Mouse (Mus musculus): ENCODE data around the gene Omt2b.
"Not testable (repeated sequence)": the region's sequence is repeated elsewhere in the genome, so short reads cannot be mapped to it uniquely, and the experiment has no call there.

Gene Omt2b

DNA sequence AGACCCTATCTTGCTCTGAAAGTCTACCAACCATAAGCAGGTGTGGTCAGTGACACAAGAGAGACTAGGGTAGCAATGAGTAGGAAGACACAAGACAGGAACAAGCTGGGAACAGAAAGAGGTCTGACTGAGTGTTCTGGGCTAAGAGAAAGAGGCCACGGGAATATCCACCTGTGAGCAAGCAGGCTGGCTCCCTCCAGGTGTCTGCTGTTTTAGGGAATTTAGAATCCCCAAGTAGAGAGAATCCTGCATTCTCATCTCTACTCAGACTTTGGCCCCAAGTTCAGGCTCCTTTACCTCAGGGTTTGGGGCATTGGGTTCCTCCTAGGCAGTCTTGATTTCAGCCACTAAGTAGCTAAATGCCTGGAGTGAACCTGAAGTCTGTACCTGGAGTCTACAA is at the start of gene Omt2b:
TSS of gene Omt2b (plus strand) at position 301 of the 400 bp plus-strand sequence.
- DNase-seq, result not testable (repeated sequence)

GRCm38 (mm10) chr9:78282002-78282711 is 45.2 kb upstream of the Omt2b start:
- not testable (repeated sequence) for DNase-seq

DNA sequence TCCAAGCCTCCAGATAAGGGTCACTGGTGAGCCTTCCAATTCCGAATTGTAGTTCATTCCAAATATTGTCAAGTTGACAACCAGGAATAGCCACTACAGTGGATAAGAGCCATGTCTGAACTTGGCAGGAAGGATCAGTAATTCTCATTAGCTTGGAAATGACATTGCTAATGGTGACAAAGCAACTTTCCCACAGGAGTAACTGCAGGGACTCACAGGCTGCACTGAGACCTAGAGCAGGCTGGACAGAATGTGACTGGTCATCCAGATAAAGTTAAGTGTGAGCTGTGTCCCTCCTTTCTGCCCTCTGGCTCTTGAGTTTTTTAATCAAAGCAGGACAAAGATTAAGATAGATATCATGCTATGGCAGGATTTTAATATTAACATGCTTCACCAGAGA is 38.3 kb upstream of the Omt2b start:
- not testable (repeated sequence) for DNase-seq

DNA sequence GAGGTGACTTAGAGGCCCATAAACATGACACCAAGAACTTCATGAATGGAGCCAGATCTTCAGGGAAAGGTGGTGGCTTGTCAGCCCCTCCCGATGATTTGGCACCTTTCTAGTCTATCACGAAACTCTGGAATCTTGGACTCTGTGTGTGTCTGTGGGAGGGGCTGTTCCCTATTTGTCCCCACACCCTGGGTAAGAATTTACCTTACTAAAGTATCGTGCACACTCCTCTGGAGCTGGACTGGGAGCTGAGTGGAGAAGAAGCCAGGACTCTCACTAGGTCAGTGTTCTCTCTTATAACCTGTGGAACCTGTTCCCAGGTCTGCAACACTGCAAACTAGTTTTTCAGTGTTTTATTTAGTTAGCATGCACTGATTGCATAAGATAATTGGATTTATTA is 37.7 kb upstream of the Omt2b start, which contains the start of gene Gm10639:
TSS of gene Gm10639 (plus strand) at position 201 of the 400 bp plus-strand sequence.
- DNase-seq, result not testable (repeated sequence)

GRCm38 (mm10) chr9:78292462-78292861 is 34.9 kb upstream of the Omt2b start:
- DNase-seq, result not testable (repeated sequence)

DNA sequence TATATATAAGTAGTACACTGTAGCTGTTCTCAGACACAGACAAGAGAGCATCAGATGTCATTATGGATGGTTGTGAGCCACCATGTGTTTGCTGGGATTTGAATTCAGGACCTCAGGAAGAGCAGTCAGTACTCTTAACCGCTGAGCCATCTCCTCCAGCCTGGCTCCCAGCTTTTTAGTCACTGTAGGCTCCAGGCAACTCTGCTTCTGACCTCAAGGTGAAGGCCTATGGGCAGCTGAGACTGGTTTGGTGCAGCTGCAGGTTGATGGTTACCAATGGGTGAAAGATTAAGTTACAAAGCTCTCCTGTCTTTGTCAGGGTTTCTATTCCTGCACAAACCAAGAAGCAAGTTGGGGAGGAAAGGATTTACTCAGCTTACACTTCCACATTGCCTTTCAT is 33.7 kb upstream of the Omt2b start:
- not testable (repeated sequence) for DNase-seq

DNA sequence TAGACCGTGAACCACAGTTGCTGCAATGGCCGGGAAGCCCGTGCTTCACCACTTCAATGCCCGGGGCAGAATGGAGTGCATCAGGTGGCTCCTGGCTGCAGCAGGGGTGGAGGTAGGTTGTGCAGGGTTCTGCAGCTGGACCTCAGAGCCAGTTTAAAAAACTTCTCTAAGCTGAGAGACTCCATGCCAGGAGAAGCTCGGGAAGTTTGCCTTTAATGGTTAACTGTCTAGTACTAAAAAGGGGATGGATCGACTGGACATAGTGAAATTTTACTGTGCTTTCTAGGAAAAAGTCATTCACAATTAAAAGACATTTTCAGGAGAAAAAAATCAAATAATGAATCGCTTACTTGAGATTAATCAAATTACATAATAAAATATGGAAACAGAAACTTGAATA is 32.6 kb upstream of the Omt2b start:
- not testable (repeated sequence) for DNase-seq

- DNase-seq, result peak; percentile 31
These were observed 31.3 kb upstream of the Omt2b start for GRCm38 (mm10) chr9:78296089-78296488.

DNA sequence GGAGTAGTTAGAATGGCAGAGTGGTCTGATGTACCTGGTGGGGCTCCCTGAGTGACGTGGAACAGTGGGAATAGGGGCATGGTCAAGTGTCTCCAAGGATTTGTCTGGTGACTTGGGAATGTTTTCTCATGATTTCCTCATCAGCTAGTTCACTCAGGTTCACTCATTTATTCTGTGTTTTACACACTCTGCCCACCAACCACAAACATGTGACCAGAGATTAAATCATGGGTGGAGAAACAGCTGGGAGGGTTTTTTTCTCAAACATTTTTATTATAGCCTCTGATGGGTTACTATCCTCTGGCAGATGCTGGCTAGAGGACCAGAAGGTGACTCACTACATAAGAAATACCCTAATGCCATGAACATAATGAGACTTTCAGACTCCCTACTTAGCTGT is 29.2 kb upstream of the Omt2b start:
- no peak for DNase-seq

GRCm38 (mm10) chr9:78299143-78299542 is 28.2 kb upstream of the Omt2b start:
- DNase-seq, result not testable (repeated sequence)

DNA sequence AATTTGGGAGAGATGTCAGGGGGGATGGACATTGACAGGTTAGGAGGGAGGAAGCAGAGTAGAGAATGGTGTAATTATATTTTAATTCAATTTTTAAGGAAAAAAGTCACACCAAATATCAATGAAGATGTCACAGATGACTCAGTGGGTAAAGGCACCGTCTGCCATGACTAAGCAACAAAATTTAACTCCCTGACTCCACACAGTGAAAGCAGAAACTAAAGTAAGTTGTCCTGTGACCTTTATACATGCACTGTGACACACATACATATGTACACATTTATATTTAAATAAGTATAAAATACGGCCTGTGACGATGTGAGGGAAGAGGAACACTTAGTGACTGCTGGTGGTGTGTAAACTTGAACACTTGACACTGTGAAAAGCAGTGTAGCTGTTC is 19.3 kb upstream of the Omt2b start:
- not testable (repeated sequence) for DNase-seq

DNA sequence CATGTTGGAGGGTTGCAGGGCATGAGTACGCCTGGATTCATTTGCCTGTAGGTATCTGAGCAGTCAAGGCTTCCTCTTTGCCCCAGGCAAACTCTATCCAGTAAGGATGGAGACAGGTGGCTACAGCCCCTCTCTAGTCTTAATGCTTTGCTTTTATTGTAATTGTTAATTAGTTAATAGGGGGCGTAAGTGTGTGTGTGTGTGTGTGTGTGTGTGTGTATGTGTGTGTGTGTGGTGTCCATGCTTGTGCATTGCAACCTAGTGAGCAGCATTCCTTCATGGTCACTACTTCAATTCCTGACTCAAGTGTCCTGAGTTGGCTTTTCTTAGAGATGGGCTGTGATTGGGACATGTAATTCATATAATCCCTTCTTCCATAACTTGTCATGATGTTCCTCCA is 12.7 kb upstream of the Omt2b start, which contains the start of gene Omt2a:
TSS of gene Omt2a (minus strand) at position 101 of the 400 bp plus-strand sequence.
- no peak for DNase-seq

DNA sequence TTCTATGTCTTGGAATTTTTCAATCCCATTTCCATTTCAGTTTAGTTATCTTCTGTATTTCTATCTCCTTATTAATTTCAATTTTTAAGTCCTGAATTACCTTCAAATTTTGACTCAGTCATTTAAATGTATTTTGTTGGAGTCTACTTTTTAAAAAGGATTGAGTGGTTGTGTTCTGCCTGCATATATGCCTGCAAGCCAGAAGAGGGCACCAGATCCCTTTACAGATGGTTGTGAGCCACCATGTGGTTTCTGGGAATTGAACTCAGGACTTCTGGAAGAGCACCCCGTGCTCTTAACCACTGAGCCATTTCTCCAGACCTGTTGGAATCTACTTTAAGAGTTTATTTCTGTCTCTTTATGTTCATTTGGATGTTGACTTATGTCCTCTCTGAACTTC is 7.9 kb upstream of the Omt2b start:
- no peak for DNase-seq

- not testable (repeated sequence) for DNase-seq
These were observed 9.7 kb downstream of the Omt2b start for GRCm38 (mm10) chr9:78337050-78337449.

DNA sequence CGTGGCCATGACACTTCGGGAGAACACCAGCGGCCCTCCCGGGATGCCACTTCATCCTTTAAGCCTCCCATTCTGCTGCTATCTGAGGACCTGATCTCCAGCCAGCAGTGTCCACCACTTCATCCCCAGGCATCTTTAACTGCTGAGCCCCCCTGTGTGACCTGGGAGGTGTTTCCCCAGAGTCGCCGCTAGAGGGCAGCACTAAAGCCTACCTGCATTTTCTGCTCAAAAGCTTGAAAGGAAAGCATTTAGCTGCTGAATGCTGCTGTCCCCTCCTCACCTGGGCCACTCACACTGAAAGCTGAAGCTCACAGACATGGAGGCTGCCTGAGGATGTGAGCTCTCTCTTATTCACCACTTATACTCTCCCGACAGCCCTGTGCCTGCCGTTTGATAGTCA is 12.9 kb downstream of the Omt2b start:
- peak; percentile 42 for DNase-seq

GRCm38 (mm10) chr9:78342494-78342893 is 15.1 kb downstream of the Omt2b start:
- not testable (repeated sequence) for DNase-seq

- not testable (repeated sequence) for DNase-seq
These were observed 15.7 kb downstream of the Omt2b start for GRCm38 (mm10) chr9:78343055-78343454.

DNA sequence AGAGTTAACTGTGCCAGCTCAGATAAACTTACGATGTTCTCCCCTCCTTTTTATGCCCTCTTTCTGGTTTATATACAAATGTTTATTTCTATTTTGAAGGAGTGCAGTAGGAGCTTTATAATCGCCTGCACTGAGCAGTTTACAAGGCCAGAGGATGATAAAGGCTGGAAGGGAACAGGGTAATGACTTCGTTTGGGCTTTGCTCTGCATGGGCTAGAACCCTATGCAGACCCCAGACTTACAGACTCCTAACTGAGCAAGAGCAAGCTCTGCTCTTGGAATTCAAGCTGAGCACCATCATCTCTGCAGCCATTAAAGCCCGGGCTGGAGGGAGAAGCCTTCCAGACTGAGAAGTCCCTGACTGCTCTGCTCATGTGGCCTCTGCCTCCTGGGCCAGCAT is 17.8 kb downstream of the Omt2b start:
- not testable (repeated sequence) for DNase-seq

DNA sequence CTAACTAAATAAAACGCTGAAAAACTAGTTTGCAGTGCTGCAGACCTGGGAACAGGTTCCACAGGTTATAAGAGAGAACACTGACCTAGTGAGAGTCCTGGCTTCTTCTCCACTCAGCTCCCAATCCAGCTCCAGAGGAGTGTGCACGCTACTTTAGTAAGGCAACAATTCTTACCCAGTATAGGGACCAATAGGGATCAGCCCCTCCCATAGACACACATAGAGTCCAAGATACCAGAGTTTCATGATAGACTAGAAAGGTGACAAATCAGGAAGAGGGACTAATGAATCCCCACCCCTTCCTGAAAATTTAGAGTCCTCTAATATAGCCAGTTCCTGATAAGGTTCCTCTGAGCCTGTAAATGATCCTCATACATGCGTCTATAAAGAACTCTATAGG is 19.6 kb downstream of the Omt2b start:
- DNase-seq, result no peak

DNA sequence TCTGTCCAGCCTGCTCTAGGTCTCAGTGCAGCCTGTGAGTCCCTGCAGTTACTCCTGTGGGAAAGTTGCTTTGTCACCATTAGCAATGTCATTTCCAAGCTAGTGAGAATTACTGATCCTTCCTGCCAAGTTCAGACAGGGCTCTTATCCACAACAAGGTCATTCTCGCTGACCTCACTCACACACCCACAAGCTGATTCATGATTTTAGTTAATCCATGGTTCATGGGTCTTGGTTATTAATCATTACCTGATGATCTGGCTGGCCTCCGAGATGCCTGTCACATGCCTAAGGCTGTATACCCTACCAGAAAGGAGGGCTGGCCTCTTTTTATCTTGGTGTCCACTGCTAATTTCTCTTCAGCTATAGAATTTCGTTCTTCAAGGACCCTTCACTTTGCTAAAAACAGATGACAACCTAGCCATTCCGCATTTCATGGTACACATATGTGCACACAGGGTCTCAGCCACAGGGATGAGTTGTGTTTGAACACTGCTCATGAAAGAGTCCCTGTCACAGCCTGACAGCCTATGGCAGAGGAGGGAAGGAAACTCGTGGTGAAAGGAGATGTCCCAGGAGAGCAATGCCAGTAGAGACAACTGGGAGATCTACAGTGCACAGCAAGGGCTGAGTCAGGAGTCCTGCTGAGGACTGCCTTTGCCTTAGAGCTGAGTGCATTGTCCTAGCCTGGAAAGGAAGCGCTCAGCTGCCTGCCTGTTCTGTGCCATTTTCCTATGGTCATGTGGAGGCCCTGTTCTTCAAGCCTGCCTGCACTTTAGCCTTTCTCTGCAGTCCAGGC is 21.0 kb downstream of the Omt2b start:
- not testable (repeated sequence) for DNase-seq

- DNase-seq, result not testable (repeated sequence)
These were observed 21.8 kb downstream of the Omt2b start for GRCm38 (mm10) chr9:78349141-78349540.

DNA sequence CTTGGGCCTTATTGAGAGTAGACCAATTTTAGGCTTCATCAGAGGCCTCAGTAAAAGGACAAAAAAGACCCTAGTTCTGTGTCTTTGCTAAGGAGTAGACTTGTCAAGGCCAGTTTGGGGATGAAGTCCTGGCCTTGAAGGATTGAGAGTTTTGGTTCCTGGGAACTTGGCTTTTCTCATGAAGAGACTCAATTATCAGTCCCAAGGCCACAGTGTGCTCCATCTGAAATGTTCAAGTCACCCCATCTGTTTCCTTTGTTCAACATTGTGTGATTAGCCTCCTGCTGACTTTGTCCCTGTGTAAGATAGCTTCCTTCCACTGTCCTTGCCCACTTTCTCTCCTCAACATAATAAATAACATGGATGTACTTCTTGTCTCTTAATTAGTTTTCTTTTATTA is 22.6 kb downstream of the Omt2b start:
- DNase-seq, result not testable (repeated sequence)

- DNase-seq, result no peak
These were observed 24.3 kb downstream of the Omt2b start for GRCm38 (mm10) chr9:78351504-78352220.
